Mouse (Mus musculus): ENCODE measurements around the gene Pde1a. TPM values are rescaled to one million over a fixed set of nuclear protein-coding genes. Genes with fewer than 3 reads are reported as not detected.

The Pde1a gene
- polyA plus RNA-seq, 1 experiment from 2014 or later, result 5.9 TPM

DNA sequence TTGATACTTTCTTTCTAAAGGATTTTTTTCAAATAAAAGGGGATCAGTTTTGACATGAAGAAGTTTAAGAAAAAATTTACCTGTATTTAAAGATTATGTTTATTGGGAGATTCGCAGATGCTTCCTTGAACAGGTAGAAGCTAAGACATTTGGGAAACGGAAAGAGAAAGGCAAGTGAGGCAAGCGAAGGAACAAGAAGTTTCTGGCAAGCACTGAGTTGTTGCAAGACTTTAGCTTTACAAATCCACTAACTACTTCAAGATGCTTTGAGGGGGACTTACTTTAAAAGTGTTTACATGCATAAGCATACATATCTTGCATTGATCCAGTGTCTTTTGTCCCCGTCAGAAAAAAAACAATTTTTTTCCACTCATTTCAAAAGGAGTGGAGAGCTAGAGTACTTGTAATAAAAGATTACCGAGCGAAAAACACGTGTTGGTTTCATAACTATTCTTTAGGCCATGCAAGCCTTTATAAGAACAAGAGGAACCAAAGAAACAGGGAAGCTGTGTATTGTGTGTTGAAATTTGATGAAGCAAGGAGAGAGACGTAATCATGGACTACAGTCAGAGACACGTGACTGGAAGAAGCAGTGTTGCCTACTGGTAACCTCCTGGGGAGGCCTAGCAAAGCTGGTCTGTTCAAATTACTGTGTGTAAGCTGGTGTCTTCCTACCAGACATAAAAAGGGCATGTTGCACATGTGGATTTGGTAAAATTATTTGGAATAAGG, 49.0 kb downstream of the Pde1a start:
- no peak overlapping the region for H3K4me2 ChIP-seq
- no peak overlapping the region for H3K4me3 ChIP-seq
- no peaks in the 10 kb centered on the region for H3K36me3 ChIP-seq (ENCODE audit: poor library complexity, severe bottlenecking)
- ATAC-seq, result no peak
- H3K9ac ChIP-seq, result no peak overlapping the region
- no peaks in the 10 kb centered on the region for H3K9me3 ChIP-seq (replicated peaks)
- no peaks in the 10 kb centered on the region for H3K27me3 ChIP-seq
- no peak overlapping the region for H3K27ac ChIP-seq
- 82% methylated on average over 9 of the region's 9 CpGs for WGBS
- H3K4me1 ChIP-seq, result no peaks in the 10 kb centered on the region

DNA sequence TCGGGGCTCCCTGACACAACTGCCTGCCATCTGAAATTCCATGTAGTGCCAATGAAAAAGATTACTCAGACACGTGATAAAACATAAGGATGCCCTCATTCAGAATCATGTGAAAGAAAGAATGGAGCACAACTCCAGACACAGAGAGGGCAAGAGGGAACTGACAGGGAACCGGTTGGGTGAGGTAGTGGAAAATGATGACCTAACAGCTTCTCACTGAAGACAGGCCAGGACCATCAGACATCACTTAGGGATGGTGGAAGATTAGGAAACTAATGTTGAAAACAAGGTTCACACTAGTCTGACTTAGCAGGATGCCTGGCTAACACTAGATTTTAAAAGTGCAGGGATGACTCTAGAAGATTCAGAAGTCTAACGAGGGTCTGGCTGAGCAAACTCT, 49.6 kb downstream of the Pde1a start:
- no peaks in the 10 kb centered on the region for H3K36me3 ChIP-seq (ENCODE audit: poor library complexity, severe bottlenecking)
- H3K9ac ChIP-seq, result no peak overlapping the region
- H3K4me3 ChIP-seq, result no peak overlapping the region
- 85% methylated on average over 4 of the region's 4 CpGs for WGBS
- H3K27me3 ChIP-seq, result no peaks in the 10 kb centered on the region
- no peak overlapping the region for H3K4me2 ChIP-seq
- H3K4me1 ChIP-seq, result no peaks in the 10 kb centered on the region
- no peak overlapping the region for H3K27ac ChIP-seq
- H3K9me3 ChIP-seq (replicated peaks), result no peaks in the 10 kb centered on the region
- ATAC-seq, result no peak

DNA sequence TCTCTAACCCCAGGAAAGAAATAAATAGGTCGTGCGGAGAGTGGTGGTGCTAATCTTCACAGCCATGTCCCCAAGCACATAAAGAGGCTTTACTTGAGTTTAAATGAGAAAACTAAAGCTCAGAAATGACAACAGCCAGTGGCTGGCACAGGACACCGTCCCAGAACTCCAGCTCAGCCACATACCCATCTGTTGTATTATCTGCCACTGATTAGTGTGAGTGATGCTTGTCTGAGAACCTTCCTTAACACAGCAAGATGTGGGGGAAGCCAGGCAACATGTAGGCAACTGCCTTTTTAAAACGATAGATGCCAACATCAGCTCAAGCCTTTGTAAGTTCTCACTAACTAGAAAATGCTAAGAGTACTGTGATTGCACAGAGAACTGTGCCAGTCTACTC, 52.9 kb downstream of the Pde1a start:
- Histone ChIP-seq H3K4me3 (no peak overlapping the region), H3K9ac (no peak overlapping the region), H3K4me1 (no peaks in the 10 kb centered on the region), H3K27me3 (no peaks in the 10 kb centered on the region), H3K27ac (no peak overlapping the region), H3K4me2 (no peak overlapping the region), H3K9me3 (replicated peaks) (no peaks in the 10 kb centered on the region), H3K36me3 (ENCODE audit: poor library complexity, severe bottlenecking) (no peaks in the 10 kb centered on the region)
- 71% methylated on average over 4 of the region's 4 CpGs for WGBS
- no peak for ATAC-seq

DNA sequence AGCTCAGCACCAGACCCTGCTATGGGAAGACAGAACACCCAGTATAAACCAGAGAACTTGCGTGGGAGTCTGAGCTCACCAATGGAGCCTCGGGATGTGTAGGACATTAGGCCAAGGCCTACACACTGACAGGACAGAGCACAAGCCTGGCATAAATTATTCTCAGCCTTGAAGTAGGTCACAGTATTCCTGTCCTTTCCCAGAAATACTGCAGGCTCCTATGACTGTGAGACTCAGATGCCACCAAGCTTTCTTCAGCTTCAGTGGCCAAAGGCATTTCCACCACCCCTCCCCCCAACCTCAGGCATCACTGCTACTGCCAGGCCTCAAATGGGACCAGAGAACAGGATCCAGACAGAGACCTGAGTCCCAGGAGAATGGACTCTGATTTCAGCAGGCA, 54.7 kb downstream of the Pde1a start:
- no peaks in the 10 kb centered on the region for H3K27me3 ChIP-seq
- WGBS, result 83% methylated on average over 2 of the region's 2 CpGs
- H3K4me1 ChIP-seq, result no peaks in the 10 kb centered on the region
- no peak overlapping the region for H3K4me3 ChIP-seq
- H3K36me3 ChIP-seq (ENCODE audit: poor library complexity, severe bottlenecking), result no peaks in the 10 kb centered on the region
- no peaks in the 10 kb centered on the region for H3K9me3 ChIP-seq (replicated peaks)
- 0 out of 2 replicates have a peak, but pooled peaks have one; percentile 30 for ATAC-seq
- no peak overlapping the region for H3K27ac ChIP-seq
- H3K4me2 ChIP-seq, result no peak overlapping the region
- H3K9ac ChIP-seq, result no peak overlapping the region

DNA sequence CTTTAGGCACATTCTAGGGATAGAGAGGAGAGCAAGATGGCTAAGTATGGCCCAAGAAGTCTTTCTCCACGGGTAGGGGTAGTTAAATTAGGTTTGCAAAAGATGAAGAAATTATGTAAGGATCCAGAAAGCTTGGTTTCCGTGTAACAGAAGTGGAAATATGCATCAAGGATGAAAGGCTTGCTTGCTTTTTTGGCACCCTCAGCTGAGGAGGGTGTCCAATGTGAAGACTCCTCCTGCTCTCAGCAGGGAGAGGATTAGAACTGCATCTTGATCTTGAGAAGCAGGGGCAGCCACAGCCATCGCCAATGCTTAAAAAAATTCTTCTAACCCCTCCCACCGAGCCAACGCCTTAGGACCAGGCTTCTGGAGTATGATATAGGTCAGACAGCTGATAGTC, 55.2 kb downstream of the Pde1a start:
- no peak overlapping the region for H3K4me3 ChIP-seq
- H3K36me3 ChIP-seq (ENCODE audit: poor library complexity, severe bottlenecking), result no peaks in the 10 kb centered on the region
- no peak overlapping the region for H3K4me2 ChIP-seq
- H3K9ac ChIP-seq, result no peak overlapping the region
- no peaks in the 10 kb centered on the region for H3K27me3 ChIP-seq
- H3K9me3 ChIP-seq (replicated peaks), result no peaks in the 10 kb centered on the region
- H3K4me1 ChIP-seq, result no peaks in the 10 kb centered on the region
- no peak overlapping the region for H3K27ac ChIP-seq
- 52% methylated on average over 5 of the region's 5 CpGs for WGBS
- no peak for ATAC-seq

DNA sequence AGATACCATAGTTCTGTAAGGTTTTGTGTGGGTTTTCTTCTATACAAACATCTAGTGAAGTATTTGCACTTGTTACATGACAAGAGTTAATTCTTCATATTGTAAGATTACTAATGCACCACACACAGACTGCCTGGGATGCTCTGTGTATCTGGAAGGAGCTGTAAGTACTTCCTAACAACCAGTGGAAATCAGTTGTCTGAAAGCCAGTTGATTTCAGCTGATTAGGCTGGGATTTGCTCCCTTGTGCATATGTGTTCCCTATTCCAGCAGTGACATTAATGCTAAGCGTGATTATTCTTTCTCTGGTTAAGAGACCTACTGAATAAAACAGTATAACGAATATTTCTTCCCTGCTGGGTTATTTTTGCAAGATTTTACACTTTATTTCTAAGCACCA, 55.8 kb downstream of the Pde1a start:
- Histone ChIP-seq H3K36me3 (ENCODE audit: poor library complexity, severe bottlenecking) (no peaks in the 10 kb centered on the region), H3K4me2 (no peak overlapping the region), H3K27me3 (no peaks in the 10 kb centered on the region), H3K4me1 (no peaks in the 10 kb centered on the region), H3K4me3 (no peak overlapping the region), H3K9me3 (replicated peaks) (no peaks in the 10 kb centered on the region), H3K27ac (no peak overlapping the region), H3K9ac (no peak overlapping the region)
- ATAC-seq, result no peak
- 60% methylated on average over 2 of the region's 2 CpGs for WGBS

DNA sequence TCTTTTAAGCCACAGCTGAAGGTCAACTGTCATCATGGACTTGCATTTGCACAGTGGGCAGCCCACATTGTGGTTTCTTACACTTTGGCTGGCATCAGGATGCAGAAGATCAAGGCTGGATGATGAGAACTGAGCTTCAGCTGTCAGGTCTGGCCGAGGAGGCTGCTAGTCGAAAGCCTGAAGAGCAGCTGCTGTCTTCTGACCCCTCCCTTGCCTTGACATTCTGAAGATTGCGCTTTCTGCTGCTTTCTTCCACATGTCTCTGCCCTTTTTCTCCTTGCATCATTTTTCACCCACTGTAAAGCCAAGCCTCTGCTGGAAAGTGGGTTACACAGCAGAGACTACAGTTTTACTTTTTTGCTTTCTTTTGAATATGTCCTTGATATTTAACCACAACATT, 59.5 kb downstream of the Pde1a start:
- no peak overlapping the region for H3K27ac ChIP-seq
- H3K27me3 ChIP-seq, result no peaks in the 10 kb centered on the region
- no peak overlapping the region for H3K4me3 ChIP-seq
- no peak overlapping the region for H3K4me2 ChIP-seq
- ATAC-seq, result no peak
- H3K4me1 ChIP-seq, result no peaks in the 10 kb centered on the region
- H3K36me3 ChIP-seq (ENCODE audit: poor library complexity, severe bottlenecking), result no peaks in the 10 kb centered on the region
- H3K9ac ChIP-seq, result no peak overlapping the region
- WGBS, result 75% methylated on average over 3 of the region's 3 CpGs
- H3K9me3 ChIP-seq (replicated peaks), result no peaks in the 10 kb centered on the region

DNA sequence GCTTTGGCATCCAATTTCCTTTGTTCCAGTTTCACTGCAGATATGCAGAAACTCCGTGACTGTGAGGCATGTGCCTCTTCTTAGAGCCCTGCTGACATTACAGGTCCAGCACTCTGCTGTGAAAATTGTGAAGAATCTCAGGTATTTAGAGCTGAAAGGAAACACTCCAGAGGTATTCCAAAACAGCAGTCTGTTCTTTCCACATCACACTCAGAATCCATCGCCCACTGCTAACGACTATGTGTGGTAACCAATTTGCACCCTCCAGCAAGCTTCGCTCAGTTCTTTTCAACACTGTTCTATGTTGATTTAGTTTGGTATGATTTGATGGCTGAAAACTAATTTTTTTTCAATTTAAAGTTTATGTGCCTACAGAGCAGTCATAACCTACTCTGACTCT, 62.8 kb downstream of the Pde1a start:
- no peak for ATAC-seq

DNA sequence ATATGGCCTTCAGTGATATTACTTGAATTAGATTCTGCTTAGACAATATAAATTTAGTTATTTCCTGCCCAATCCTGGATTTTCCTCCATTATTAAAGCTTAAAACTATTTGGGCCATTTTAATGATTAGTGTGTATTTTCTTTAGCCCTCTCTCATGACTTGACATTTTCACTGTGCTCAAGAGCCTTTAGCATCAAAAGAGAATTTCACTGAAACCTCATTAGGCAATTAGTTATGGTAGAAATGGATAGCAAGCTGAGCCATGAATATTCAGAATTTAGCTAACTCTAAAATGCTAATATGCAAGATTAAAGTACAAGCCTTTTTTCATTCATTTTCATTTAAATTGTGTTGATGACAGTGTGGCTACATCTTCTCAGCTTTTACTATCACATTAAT, 73.2 kb downstream of the Pde1a start:
- ATAC-seq, result no peak
- no peak overlapping the region for H3K27ac ChIP-seq
- no peaks in the 10 kb centered on the region for H3K4me1 ChIP-seq
- H3K9ac ChIP-seq, result no peak overlapping the region
- H3K4me2 ChIP-seq, result no peak overlapping the region
- no peaks in the 10 kb centered on the region for H3K9me3 ChIP-seq (replicated peaks)
- H3K36me3 ChIP-seq (ENCODE audit: poor library complexity, severe bottlenecking), result no peaks in the 10 kb centered on the region
- no peaks in the 10 kb centered on the region for H3K27me3 ChIP-seq
- H3K4me3 ChIP-seq, result no peak overlapping the region

More for the DNA sequence above, 62.8 kb downstream of the Pde1a start:
- Histone ChIP-seq H3K4me2 (no peak overlapping the region), H3K27me3 (no peaks in the 10 kb centered on the region), H3K4me3 (no peak overlapping the region), H3K9ac (no peak overlapping the region), H3K9me3 (replicated peaks) (no peaks in the 10 kb centered on the region), H3K4me1 (no peaks in the 10 kb centered on the region), H3K27ac (no peak overlapping the region), H3K36me3 (ENCODE audit: poor library complexity, severe bottlenecking) (no peaks in the 10 kb centered on the region)
- 75% methylated on average over 4 of the region's 4 CpGs for WGBS

DNA sequence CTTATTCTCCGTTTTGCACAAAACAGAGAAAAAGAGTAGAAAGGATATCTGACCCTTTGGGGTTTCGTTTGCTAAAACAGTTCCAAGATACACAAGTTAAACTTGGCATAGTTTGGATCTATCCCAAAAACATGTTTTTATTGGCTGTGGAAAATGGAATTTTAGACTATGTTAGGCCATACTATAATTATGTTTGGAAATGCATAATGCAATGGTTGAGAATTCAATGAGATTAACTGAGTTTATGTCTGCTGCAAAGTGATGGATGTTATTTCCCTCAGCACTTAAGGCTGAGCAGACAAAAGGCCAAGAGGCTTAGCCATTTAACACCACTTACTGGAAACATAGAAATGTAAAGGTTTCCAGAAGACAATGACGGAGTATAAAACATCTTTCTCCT, 75.2 kb downstream of the Pde1a start:
- H3K4me3 ChIP-seq, result no peak overlapping the region
- H3K27me3 ChIP-seq, result no peaks in the 10 kb centered on the region
- H3K36me3 ChIP-seq (ENCODE audit: poor library complexity, severe bottlenecking), result no peaks in the 10 kb centered on the region
- no peak overlapping the region for H3K27ac ChIP-seq
- H3K4me1 ChIP-seq, result no peaks in the 10 kb centered on the region
- no peaks in the 10 kb centered on the region for H3K9me3 ChIP-seq (replicated peaks)
- H3K9ac ChIP-seq, result no peak overlapping the region
- H3K4me2 ChIP-seq, result no peak overlapping the region
- WGBS, result 81% methylated on average over 3 of the region's 3 CpGs
- ATAC-seq, result no peak

DNA sequence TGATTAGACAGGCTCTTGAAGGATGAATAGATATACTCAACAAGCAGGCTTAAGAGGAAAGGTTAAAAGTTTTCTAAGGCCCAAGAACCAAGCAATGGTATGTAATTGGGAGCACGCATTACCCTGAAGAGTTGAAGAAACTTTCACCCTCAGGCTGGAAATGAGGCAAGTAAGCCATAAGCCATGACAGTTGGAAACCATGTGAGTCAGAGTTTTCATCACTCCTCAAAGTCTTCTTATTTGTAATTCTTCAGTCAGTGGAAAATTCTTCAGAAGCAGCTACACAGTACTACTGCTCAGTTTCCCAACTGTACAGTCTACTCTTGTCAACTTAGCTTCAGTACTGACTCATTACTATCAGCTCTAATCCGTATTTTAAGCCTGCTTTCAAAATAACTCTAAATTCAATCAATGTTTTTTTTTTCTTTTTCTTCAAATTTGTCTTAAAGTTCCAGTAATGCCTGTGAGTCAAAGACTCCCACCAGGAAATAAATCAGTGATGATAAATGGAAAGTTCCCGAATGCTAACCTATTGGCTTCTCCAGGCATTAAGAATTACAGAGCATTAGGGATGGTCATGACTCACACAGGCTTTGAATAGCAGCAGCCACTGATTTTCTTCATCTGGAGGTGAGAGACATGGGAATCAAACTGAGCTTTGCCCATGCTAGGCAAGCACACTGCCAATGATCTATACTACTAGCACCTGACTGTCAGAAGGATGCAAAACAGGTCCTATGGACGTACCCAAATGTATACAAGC, 82.3 kb downstream of the Pde1a start:
- Histone ChIP-seq H3K4me3 (no peak overlapping the region), H3K36me3 (ENCODE audit: poor library complexity, severe bottlenecking) (no peaks in the 10 kb centered on the region), H3K4me1 (0 out of 2 replicates have a peak, but pooled peaks cover 3% of the 10 kb centered on the region), H3K27me3 (no peaks in the 10 kb centered on the region), H3K9ac (no peak overlapping the region), H3K27ac (no peak overlapping the region), H3K4me2 (no peak overlapping the region), H3K9me3 (replicated peaks) (no peaks in the 10 kb centered on the region)
- ATAC-seq, result no peak
- WGBS, result 87% methylated on average over 4 of the region's 4 CpGs

DNA sequence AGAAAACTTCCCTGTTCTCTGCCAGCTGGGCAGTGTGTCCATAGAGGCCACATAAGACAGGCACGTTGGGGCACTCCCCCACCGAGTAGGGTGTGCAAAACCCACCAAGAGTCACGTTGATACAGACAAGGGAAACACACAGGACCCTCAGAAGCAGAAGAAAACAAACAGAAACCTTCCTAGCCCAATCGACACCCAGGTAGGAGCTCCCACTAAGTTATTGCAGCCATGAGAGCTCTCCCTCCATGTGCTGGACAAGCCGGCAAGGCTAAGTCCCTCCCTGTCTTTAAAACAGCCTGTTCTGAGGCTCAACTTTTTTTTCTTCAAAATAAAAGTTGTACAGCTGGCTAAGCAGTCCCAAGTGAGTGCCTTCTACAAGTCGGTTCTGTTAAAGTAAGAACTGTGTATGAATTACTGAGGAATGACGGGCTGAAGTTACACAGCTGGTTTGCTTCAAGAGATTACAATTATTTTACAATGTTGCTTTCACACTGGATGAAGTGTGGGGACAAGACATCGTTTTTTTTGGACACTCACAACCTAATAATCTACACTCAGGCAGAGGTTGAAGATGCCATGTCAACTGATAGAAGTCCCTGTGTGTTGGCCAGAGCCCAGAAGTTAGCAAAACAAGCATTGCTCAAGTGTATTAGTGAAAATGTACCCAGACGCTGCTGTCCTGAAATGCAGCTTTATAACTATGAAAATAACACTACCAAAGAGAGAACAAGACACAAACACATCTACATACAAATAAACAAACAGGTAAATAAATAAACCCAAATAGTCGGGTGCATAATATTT, 90.4 kb downstream of the Pde1a start:
- no peak for ATAC-seq
- Histone ChIP-seq H3K36me3 (ENCODE audit: poor library complexity, severe bottlenecking) (no peaks in the 10 kb centered on the region), H3K4me3 (no peak overlapping the region), H3K9ac (no peak overlapping the region), H3K4me1 (no peaks in the 10 kb centered on the region), H3K27ac (no peak overlapping the region), H3K4me2 (no peak overlapping the region), H3K27me3 (no peaks in the 10 kb centered on the region), H3K9me3 (replicated peaks) (no peaks in the 10 kb centered on the region)
- WGBS, result 69% methylated on average over 10 of the region's 10 CpGs
